Mouse (Mus musculus) hindbrain, embryonic 15.5 days (tissue): ENCODE results near the gene Olfr624. TPM values are rescaled to one million over a fixed set of nuclear protein-coding genes. Genes with fewer than 3 reads are reported as not detected.
"Not testable (repeated sequence)": the region's sequence is repeated elsewhere in the genome, so short reads cannot be mapped to it uniquely, and the experiment has no call there.

Experiments used
- ATAC-seq: fragments of 200-750 bp; cut with Nextera tagmentation; 2 replicates; pipeline ENCODE4 v1.8.0; 2017; ENCODE audit warnings: low read depth, moderate number of reproducible peaks, moderate TSS enrichment; ENCODE audit not compliant: low FRiP score
- H3K27ac ChIP-seq: fragments of 300-500 bp; sonication (generic); replicated peaks from 2 replicates; pipeline ENCODE4 v1.5.1; 2015; ENCODE audit warnings: mild to moderate bottlenecking, inconsistent platforms
- H3K27me3 ChIP-seq: fragments of 300-500 bp; sonication (generic); 2 replicates; pipeline ENCODE4 v1.6.1; 2015; ENCODE audit warnings: control low read depth, inconsistent platforms
- H3K36me3 ChIP-seq: fragments of 300-500 bp; sonication (generic); 2 replicates; pipeline ENCODE4 v1.6.1; 2015; ENCODE audit warnings: control low read depth, inconsistent platforms
- H3K4me1 ChIP-seq: fragments of 300-500 bp; sonication (generic); replicated peaks from 2 replicates; pipeline ENCODE4 v1.6.1; 2015; ENCODE audit warnings: control low read depth, inconsistent platforms
- H3K4me2 ChIP-seq: fragments of 300-500 bp; sonication (generic); 2 replicates; pipeline ENCODE4 v1.6.1; 2015; ENCODE audit warnings: moderate library complexity, mild to moderate bottlenecking, inconsistent platforms
- H3K4me3 ChIP-seq: fragments of 300-500 bp; sonication (generic); 2 replicates; pipeline ENCODE4 v1.5.1; 2015; ENCODE audit warnings: mild to moderate bottlenecking, inconsistent platforms
- H3K9ac ChIP-seq: fragments of 300-500 bp; sonication (generic); 2 replicates; pipeline ENCODE4 v1.6.1; 2015; ENCODE audit warnings: inconsistent platforms
- H3K9me3 ChIP-seq: fragments of 300-500 bp; sonication (generic); 2 replicates; pipeline ENCODE4 v1.6.1; 2016; ENCODE audit warnings: control low read depth, inconsistent platforms
- WGBS: fragments of 180-500 bp; shearing (Covaris S2); methylation state at CpG from one replicate; pipeline ENCODE4 v1.1.7; 2015; 5-methylcytosine and 5-hydroxymethylcytosine counted together
- polyA plus RNA-seq: library from polyadenylated mRNA; unstranded; fragments of >200 nt; fragmentation: Nextera tagmentation; extraction: Ambion mirVana; gene quantifications from 2 replicates; pipeline ENCODE4 v1.2.1, GENCODE M21; 2015

Olfr624 gene
- 0.03 TPM in 1 of 2 replicates, not detected in the other for polyA plus RNA-seq

DNA sequence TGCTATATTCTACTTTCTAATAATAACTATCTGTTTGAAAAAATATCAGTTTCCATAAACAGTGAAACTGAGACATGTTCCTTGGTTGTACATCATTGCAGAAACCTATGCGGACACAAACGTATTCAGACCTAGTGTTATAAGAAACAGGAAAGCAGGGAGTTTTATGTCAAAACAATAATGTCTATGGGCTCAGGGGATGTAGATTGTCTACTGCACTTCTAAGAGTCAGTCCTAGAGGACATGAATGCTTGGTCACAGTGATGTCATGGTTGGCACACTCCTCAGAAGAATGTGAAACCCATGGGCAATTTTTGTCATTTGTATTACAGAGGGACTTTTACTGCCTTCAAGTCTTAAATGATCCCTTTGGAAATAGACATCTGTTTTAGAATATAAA is at the start of gene Olfr624:
Gene Olfr624 (minus strand): TSS at position 101 of the 400 bp plus-strand sequence.
- Histone ChIP-seq H3K4me2 (no peak within 1 kb of the TSS), H3K4me1 (no peaks in the 10 kb centered on the region), H3K36me3 (no peaks in the 10 kb centered on the region), H3K9ac (no peak within 1 kb of the TSS), H3K27me3 (no peaks in the 10 kb centered on the region), H3K4me3 (no peak within 1 kb of the TSS), H3K9me3 (no peaks in the 10 kb centered on the region), H3K27ac (no peak within 1 kb of the TSS)
- ATAC-seq, result no peak
- 92% methylated on average over 2 of the region's 2 CpGs for WGBS

- not testable (repeated sequence) for H3K27ac ChIP-seq, H3K9me3 ChIP-seq, ATAC-seq, H3K9ac ChIP-seq, H3K4me2 ChIP-seq, H3K36me3 ChIP-seq, H3K27me3 ChIP-seq, H3K4me3 ChIP-seq, H3K4me1 ChIP-seq
- 96% methylated on average over 1 of the region's 1 CpGs for WGBS
Observed at GRCm38 (mm10) chr7:103716398-103716797, 45.4 kb upstream of the Olfr624 start.

DNA sequence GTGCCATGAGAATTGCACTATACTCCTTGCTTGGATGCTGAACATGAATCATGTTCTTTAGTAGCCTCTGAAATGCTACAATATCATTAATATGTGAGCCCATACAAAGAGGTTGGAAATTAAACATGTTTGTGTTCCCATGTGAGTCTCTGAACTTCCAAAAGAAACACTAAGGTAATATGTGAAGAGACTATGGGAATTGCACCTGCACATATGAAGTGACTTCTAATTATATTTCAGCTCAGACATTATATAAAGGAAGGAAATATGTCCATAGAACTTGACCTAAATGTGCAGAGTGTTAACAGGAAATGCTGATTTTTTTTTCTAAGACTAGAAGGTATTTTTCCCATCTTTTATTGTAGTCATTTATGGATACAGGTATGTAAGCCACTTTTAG is 43.4 kb upstream of the Olfr624 start, which contains the start of gene Olfr243:
Gene Olfr243 (plus strand): TSS at position 301 of the 400 bp plus-strand sequence.
- Histone ChIP-seq H3K4me2 (no peak within 1 kb of the TSS), H3K4me3 (no peak within 1 kb of the TSS), H3K36me3 (no peaks in the 10 kb centered on the region), H3K27ac (no peak within 1 kb of the TSS), H3K9me3 (no peaks in the 10 kb centered on the region), H3K4me1 (no peaks in the 10 kb centered on the region), H3K9ac (no peak within 1 kb of the TSS), H3K27me3 (no peaks in the 10 kb centered on the region)
- ATAC-seq, result no peak

DNA sequence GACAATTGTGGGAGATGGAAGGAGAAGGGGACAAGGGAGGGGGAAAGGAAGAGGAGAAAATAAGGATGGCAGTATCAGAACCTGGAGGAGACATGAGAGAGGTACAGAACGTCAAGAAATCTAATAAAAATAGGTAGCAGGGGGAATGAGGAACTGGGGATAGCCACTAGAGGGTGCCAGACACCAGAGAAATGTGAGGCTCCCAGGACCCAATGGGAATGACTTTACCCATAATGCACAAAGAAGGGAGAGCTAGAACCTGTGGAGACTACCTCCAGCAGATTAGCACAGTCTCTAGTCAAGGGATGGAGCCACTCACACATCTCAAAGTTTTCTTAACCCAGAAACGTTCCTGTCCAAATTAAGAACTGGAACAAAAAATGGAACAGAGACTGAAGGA is 41.0 kb upstream of the Olfr624 start:
- no peaks in the 10 kb centered on the region for H3K4me1 ChIP-seq
- no peaks in the 10 kb centered on the region for H3K27me3 ChIP-seq
- no peak overlapping the region for H3K27ac ChIP-seq
- 38% methylated on average over 2 of the region's 2 CpGs for WGBS
- H3K4me2 ChIP-seq, result no peak overlapping the region
- ATAC-seq, result no peak
- no peaks in the 10 kb centered on the region for H3K9me3 ChIP-seq
- no peaks in the 10 kb centered on the region for H3K36me3 ChIP-seq
- no peak overlapping the region for H3K4me3 ChIP-seq
- H3K9ac ChIP-seq, result no peak overlapping the region

- Histone ChIP-seq H3K4me1 (no peaks in the 10 kb centered on the region), H3K4me2 (no peak overlapping the region), H3K4me3 (no peak overlapping the region), H3K9ac (no peak overlapping the region), H3K27me3 (no peaks in the 10 kb centered on the region), H3K9me3 (no peaks in the 10 kb centered on the region), H3K36me3 (no peaks in the 10 kb centered on the region), H3K27ac (no peak overlapping the region)
- ATAC-seq, result peak; percentile 38; the same call in 1 of the 2 replicates
- 88% methylated on average over 4 of the region's 4 CpGs for WGBS
Observed at GRCm38 (mm10) chr7:103699469-103699868, 28.5 kb upstream of the Olfr624 start.

DNA sequence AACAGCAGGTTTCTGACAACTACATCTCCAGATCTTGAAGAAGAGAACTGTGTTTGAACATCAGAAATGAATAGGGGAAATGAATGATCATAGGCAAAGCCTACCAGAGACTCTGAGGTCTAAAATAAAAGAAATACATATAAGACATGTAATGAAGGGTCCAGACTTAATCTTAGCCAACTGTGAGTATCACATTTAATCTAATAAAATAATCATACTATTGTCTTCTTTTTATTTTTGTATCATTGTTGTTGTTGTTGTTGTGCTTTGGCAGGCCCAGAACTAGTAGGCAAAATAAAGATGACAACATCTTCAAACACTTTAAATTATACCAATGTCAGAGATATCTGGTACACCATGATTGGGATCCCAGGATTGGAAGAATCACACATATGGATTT is 11.4 kb upstream of the Olfr624 start, which contains the start of gene Olfr625-ps1:
Gene Olfr625-ps1 (plus strand): TSS at position 301 of the 400 bp plus-strand sequence.
- no peak within 1 kb of the TSS for H3K4me2 ChIP-seq
- H3K27ac ChIP-seq, result no peak within 1 kb of the TSS
- H3K36me3 ChIP-seq, result no peaks in the 10 kb centered on the region
- H3K9me3 ChIP-seq, result no peaks in the 10 kb centered on the region
- no peaks in the 10 kb centered on the region for H3K4me1 ChIP-seq
- H3K4me3 ChIP-seq, result no peak within 1 kb of the TSS
- no peak within 1 kb of the TSS for H3K9ac ChIP-seq
- no peak for ATAC-seq
- no peaks in the 10 kb centered on the region for H3K27me3 ChIP-seq

- ATAC-seq, result no peak
- no peaks in the 10 kb centered on the region for H3K36me3 ChIP-seq
Observed at GRCm38 (mm10) chr7:103663598-103663997, 7.4 kb downstream of the Olfr624 start, which contains the start of gene Olfr623. Olfr623 (minus strand) TSS chr7:103663698.

GRCm38 (mm10) chr7:103644070-103644469 is 26.9 kb downstream of the Olfr624 start:
- 90% methylated on average over 4 of the region's 4 CpGs for WGBS
- no peaks in the 10 kb centered on the region for H3K4me1 ChIP-seq
- no peak for ATAC-seq

More at GRCm38 (mm10) chr7:103663598-103663997, 7.4 kb downstream of the Olfr624 start, which contains the start of gene Olfr623:
- no peak within 1 kb of the TSS for H3K4me3 ChIP-seq
- no peaks in the 10 kb centered on the region for H3K4me1 ChIP-seq
- no peak within 1 kb of the TSS for H3K27ac ChIP-seq
- H3K9me3 ChIP-seq, result no peaks in the 10 kb centered on the region
- H3K9ac ChIP-seq, result no peak within 1 kb of the TSS
- no peaks in the 10 kb centered on the region for H3K27me3 ChIP-seq
- H3K4me2 ChIP-seq, result no peak within 1 kb of the TSS

DNA sequence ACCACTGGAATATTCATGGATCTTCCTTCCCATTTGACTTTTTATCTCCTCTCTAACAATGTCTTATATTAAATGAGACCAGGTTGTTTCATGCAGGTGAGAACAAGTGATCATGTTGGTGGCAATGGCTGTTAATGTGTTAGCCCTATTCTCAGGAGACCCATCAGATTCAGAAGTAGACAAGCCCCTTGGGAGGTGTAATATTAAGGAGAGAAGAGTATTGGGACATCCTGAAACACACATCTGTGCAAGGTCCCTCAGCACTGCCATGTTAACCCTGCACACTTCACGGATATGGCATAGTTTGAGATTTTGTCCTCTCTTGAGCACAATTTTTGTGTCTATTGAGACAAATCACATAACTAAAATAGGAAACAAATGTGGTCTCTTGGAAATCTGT is 28.4 kb downstream of the Olfr624 start, which contains the start of gene Olfr622:
Gene Olfr622 (minus strand): TSS at position 101 of the 400 bp plus-strand sequence.
- Histone ChIP-seq H3K9me3 (no peaks in the 10 kb centered on the region), H3K27ac (no peak within 1 kb of the TSS), H3K4me3 (no peak within 1 kb of the TSS), H3K4me2 (no peak within 1 kb of the TSS), H3K27me3 (no peaks in the 10 kb centered on the region), H3K4me1 (no peaks in the 10 kb centered on the region), H3K36me3 (no peaks in the 10 kb centered on the region), H3K9ac (no peak within 1 kb of the TSS)
- WGBS, result 85% methylated on average over 1 of the region's 1 CpGs
- no peak for ATAC-seq

More at GRCm38 (mm10) chr7:103644070-103644469, 26.9 kb downstream of the Olfr624 start:
- Histone ChIP-seq H3K9ac (no peak overlapping the region), H3K4me3 (no peak overlapping the region), H3K9me3 (no peaks in the 10 kb centered on the region), H3K27ac (no peak overlapping the region), H3K36me3 (no peaks in the 10 kb centered on the region), H3K4me2 (no peak overlapping the region), H3K27me3 (no peaks in the 10 kb centered on the region)

DNA sequence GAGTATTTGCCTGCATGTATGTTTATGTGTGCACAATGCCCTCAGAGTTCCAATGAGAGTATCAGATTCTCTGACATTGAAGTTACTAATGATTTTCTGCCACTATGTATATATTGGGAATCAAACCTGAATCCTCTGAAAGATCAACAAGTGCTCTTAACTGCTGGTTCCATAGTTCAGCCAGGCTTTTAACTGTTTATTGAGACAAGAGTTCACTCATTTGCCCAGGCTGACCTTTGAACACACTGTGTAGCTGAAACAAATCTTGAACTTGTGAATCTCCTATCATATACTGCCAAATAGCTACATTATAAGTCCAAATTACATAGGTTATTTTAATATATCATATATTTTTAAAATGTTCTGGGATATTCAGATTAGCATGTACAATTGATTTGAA is 34.2 kb downstream of the Olfr624 start:
- Histone ChIP-seq H3K27ac (no peak overlapping the region), H3K36me3 (no peaks in the 10 kb centered on the region), H3K9ac (no peak overlapping the region), H3K9me3 (no peaks in the 10 kb centered on the region), H3K4me3 (no peak overlapping the region), H3K27me3 (no peaks in the 10 kb centered on the region), H3K4me1 (no peaks in the 10 kb centered on the region), H3K4me2 (no peak overlapping the region)
- no peak for ATAC-seq

Other genes with a start within 250 kb of the Olfr624 start
- gene Olfr605, start 225.8 kb downstream of the Olfr624 start, polyA plus RNA-seq, result not detected in 2 replicates
- not detected in 2 replicates for gene Olfr606, start 222.1 kb downstream of the Olfr624 start, polyA plus RNA-seq
- gene Olfr607, start 207.0 kb downstream of the Olfr624 start, polyA plus RNA-seq, result not detected in 2 replicates
- not detected in 2 replicates for gene Olfr608, start 201.3 kb downstream of the Olfr624 start, polyA plus RNA-seq
- gene Olfr609, start 173.1 kb downstream of the Olfr624 start, polyA plus RNA-seq, result not detected in 2 replicates
- gene Olfr610, start 159.1 kb downstream of the Olfr624 start, polyA plus RNA-seq, result not detected in 2 replicates
- gene Olfr611, start 150.3 kb downstream of the Olfr624 start, polyA plus RNA-seq, result not detected in 2 replicates
- gene Olfr612, start 128.5 kb downstream of the Olfr624 start, polyA plus RNA-seq, result not detected in 2 replicates
- gene Olfr613, start 123.1 kb downstream of the Olfr624 start, polyA plus RNA-seq, result not detected in 2 replicates
- gene Olfr615, start 115.1 kb downstream of the Olfr624 start, polyA plus RNA-seq, result not detected in 2 replicates
- not detected in 2 replicates for gene Olfr616, start 102.0 kb downstream of the Olfr624 start, polyA plus RNA-seq
- not detected in 2 replicates for gene Olfr617, start 98.1 kb downstream of the Olfr624 start, polyA plus RNA-seq
- gene Olfr618, start 81.1 kb downstream of the Olfr624 start, polyA plus RNA-seq, result not detected in 2 replicates
- not detected in 2 replicates for gene Olfr619, start 70.6 kb downstream of the Olfr624 start, polyA plus RNA-seq
- gene Olfr620, start 58.7 kb downstream of the Olfr624 start, polyA plus RNA-seq, result not detected in 2 replicates
- not detected in 2 replicates for gene Olfr622, start 28.5 kb downstream of the Olfr624 start, polyA plus RNA-seq
- not detected in 2 replicates for gene Olfr623, start 7.5 kb downstream of the Olfr624 start, polyA plus RNA-seq
- gene Olfr625-ps1, start 11.5 kb upstream of the Olfr624 start, polyA plus RNA-seq, result not detected in 2 replicates
- gene Olfr243, start 43.5 kb upstream of the Olfr624 start, polyA plus RNA-seq, result not detected in 2 replicates
- gene Olfr628, start 59.2 kb upstream of the Olfr624 start, polyA plus RNA-seq, result not detected in 2 replicates
- gene Olfr629, start 73.8 kb upstream of the Olfr624 start, polyA plus RNA-seq, result not detected in 2 replicates
- gene Olfr630, start 86.1 kb upstream of the Olfr624 start, polyA plus RNA-seq, result not detected in 2 replicates
- gene Olfr69, start 100.4 kb upstream of the Olfr624 start, polyA plus RNA-seq, result not detected in 2 replicates
- not detected in 2 replicates for gene Olfr68, start 108.5 kb upstream of the Olfr624 start, polyA plus RNA-seq
- gene Olfr67, start 120.6 kb upstream of the Olfr624 start, polyA plus RNA-seq, result not detected in 2 replicates
- gene Hbb-bt, start 142.8 kb upstream of the Olfr624 start, polyA plus RNA-seq, result 1,494 and 1,956 TPM in 2 replicates
- gene Hbb-bs, start 156.9 kb upstream of the Olfr624 start, polyA plus RNA-seq, result 4,421 and 5,872 TPM in 2 replicates
- not detected in 2 replicates for gene Hbb-bh2, start 169.3 kb upstream of the Olfr624 start, polyA plus RNA-seq
- gene Hbb-bh1, start 172.0 kb upstream of the Olfr624 start, polyA plus RNA-seq, result 1.3 and 2.5 TPM in 2 replicates
- 123 and 187 TPM in 2 replicates for gene Hbb-y, start 182.0 kb upstream of the Olfr624 start, polyA plus RNA-seq
- gene Olfr66, start 215.1 kb upstream of the Olfr624 start, polyA plus RNA-seq, result not detected in 2 replicates
- gene Olfr64, start 223.3 kb upstream of the Olfr624 start, polyA plus RNA-seq, result not detected in 2 replicates
- not detected in 2 replicates for gene Olfr65, start 232.3 kb upstream of the Olfr624 start, polyA plus RNA-seq